Mouse (Mus musculus) heart, postnatal 0 days (tissue): Measurements from ENCODE around the gene Dnajc16. TPM values are rescaled to one million over a fixed set of nuclear protein-coding genes. Genes with fewer than 3 reads are reported as not detected.

Source experiments
- ATAC-seq: fragments of 200-750 bp; cut with Nextera tagmentation; 2 replicates; pipeline ENCODE4 v1.8.0; 2017; ENCODE audit warnings: low read depth, moderate number of reproducible peaks, moderate library complexity; ENCODE audit not compliant: insufficient read depth
- DNase-seq: peaks from one replicate; pipeline ENCODE4 v3.0.0-alpha.2; 2016; ENCODE audit warnings: low spot score
- H3K27ac ChIP-seq: fragments of 300-500 bp; sonication (generic); 2 replicates; pipeline ENCODE4 v1.5.1; 2014; ENCODE audit warnings: low read depth, mild to moderate bottlenecking
- H3K27me3 ChIP-seq: fragments of 300-500 bp; sonication (generic); 2 replicates; pipeline ENCODE4 v1.6.1; 2014; ENCODE audit warnings: low read length, mixed read lengths; ENCODE audit not compliant: control insufficient read depth, insufficient read depth
- H3K36me3 ChIP-seq: fragments of 300-500 bp; sonication (generic); replicated peaks from 2 replicates; pipeline ENCODE4 v1.6.1; 2014; ENCODE audit warnings: low read length, mixed read lengths; ENCODE audit not compliant: control insufficient read depth, insufficient read depth
- H3K4me1 ChIP-seq: fragments of 300-500 bp; sonication (generic); 2 replicates; pipeline ENCODE4 v1.6.1; 2014; ENCODE audit warnings: antibody characterized with exemption; ENCODE audit not compliant: control insufficient read depth, insufficient read depth
- H3K4me2 ChIP-seq: fragments of 300-500 bp; sonication (generic); 2 replicates; pipeline ENCODE4 v1.6.1; 2014; ENCODE audit warnings: low read depth, mild to moderate bottlenecking, low read length, moderate library complexity
- H3K4me3 ChIP-seq: fragments of 300-500 bp; sonication (generic); 2 replicates; pipeline ENCODE4 v1.5.1; 2014; ENCODE audit warnings: low read depth, low read length
- H3K9ac ChIP-seq: fragments of 300-500 bp; sonication (generic); replicated peaks from 2 replicates; pipeline ENCODE4 v1.6.1; 2014; ENCODE audit warnings: low read depth, low read length, mixed read lengths
- H3K9me3 ChIP-seq: fragments of 300-500 bp; sonication (generic); replicated peaks from 2 replicates; pipeline ENCODE4 v1.6.1; 2016; ENCODE audit warnings: low read length; ENCODE audit not compliant: control insufficient read depth
- CTCF ChIP-seq: IDR thresholded peaks from 2 replicates; pipeline ENCODE4 v1.5.1; 2016; ENCODE audit warnings: antibody characterized with exemption, control low read depth, low read depth
- EP300 ChIP-seq: IDR thresholded peaks from 2 replicates; pipeline ENCODE4 v1.6.1; 2016; ENCODE audit warnings: antibody characterized with exemption, low read depth
- WGBS: fragments of 180-500 bp; shearing (Covaris S2); extraction: QIAGEN DNeasy Blood & Tissue Kit; methylation state at CpG from one replicate; pipeline ENCODE4 v1.1.7; 2014; 5-methylcytosine and 5-hydroxymethylcytosine counted together
- polyA plus RNA-seq: library from polyadenylated mRNA; unstranded; fragments of >200 nt; fragmentation: Nextera tagmentation; extraction: Ambion mirVana; gene quantifications from 2 replicates; pipeline ENCODE4 v1.2.1, GENCODE M21; 2015
- total RNA-seq: library from RNA; depleted of rRNA; stranded (reverse); fragments of >200 nt; gene quantifications from 2 replicates; pipeline ENCODE4 v1.2.3, GENCODE M21; 2014; ENCODE audit warnings: low replicate concordance

The Dnajc16 gene
- total and polyA plus RNA-seq, 2 experiments from 2014 or later, result 4.5 to 12.3 TPM

- Histone ChIP-seq H3K9ac (no peak overlapping the region), H3K4me3 (no peak overlapping the region), H3K4me1 (peaks cover 22% of the 10 kb centered on the region), H3K36me3 (peaks cover 70% of the 10 kb centered on the region), H3K4me2 (peak overlapping the region; percentile 41), H3K9me3 (no peaks in the 10 kb centered on the region), H3K27me3 (no peaks in the 10 kb centered on the region), H3K27ac (peak overlapping the region; percentile 93)
- ATAC-seq, result peak; percentile 93
- 29% methylated on average over 19 of the region's 19 CpGs for WGBS
- DNase-seq, result peak; percentile 84
- TF ChIP-seq CTCF (no peak), EP300 (peak; percentile 68)
Measured at GRCm38 (mm10) chr4:141767353-141768036, 23.2 kb downstream of the Dnajc16 start.

GRCm38 (mm10) chr4:141766668-141767352 is 23.9 kb downstream of the Dnajc16 start:
- 0 out of 2 replicates have a peak overlapping the region, but pooled peaks have one; percentile 4 for H3K9ac ChIP-seq
- peaks cover 70% of the 10 kb centered on the region for H3K36me3 ChIP-seq
- 9% methylated on average over 19 of the region's 19 CpGs for WGBS
- H3K4me2 ChIP-seq, result peak overlapping the region; percentile 41
- DNase-seq (peak; percentile 66), ATAC-seq (peak; percentile 76)
- H3K27me3 ChIP-seq, result no peaks in the 10 kb centered on the region
- TF ChIP-seq EP300 (peak; percentile 52; the same call in 1 of the 2 replicates), CTCF (no peak)
- no peaks in the 10 kb centered on the region for H3K9me3 ChIP-seq
- H3K27ac ChIP-seq, result peak overlapping the region; percentile 93
- H3K4me3 ChIP-seq, result 0 out of 2 replicates have a peak overlapping the region, but pooled peaks have one; percentile 5
- peaks cover 22% of the 10 kb centered on the region for H3K4me1 ChIP-seq

GRCm38 (mm10) chr4:141766316-141766667 is 24.4 kb downstream of the Dnajc16 start:
- Histone ChIP-seq H3K36me3 (peaks cover 69% of the 10 kb centered on the region), H3K27me3 (no peaks in the 10 kb centered on the region), H3K4me1 (peaks cover 22% of the 10 kb centered on the region), H3K9me3 (no peaks in the 10 kb centered on the region), H3K9ac (0 out of 2 replicates have a peak overlapping the region, but pooled peaks have one; percentile 4), H3K4me2 (peak overlapping the region; percentile 41), H3K27ac (peak overlapping the region; percentile 93), H3K4me3 (0 out of 2 replicates have a peak overlapping the region, but pooled peaks have one; percentile 5)
- no peak for TF ChIP-seq EP300
- no peak for TF ChIP-seq CTCF
- ATAC-seq (no peak), DNase-seq (peak; percentile 5)
- WGBS, result 54% methylated on average over 8 of the region's 8 CpGs

GRCm38 (mm10) chr4:141765008-141765407 is 25.7 kb downstream of the Dnajc16 start:
- no peak overlapping the region for H3K4me3 ChIP-seq
- peaks cover 61% of the 10 kb centered on the region for H3K36me3 ChIP-seq
- no peak overlapping the region for H3K27ac ChIP-seq
- TF ChIP-seq EP300 (no peak), CTCF (no peak)
- H3K4me1 ChIP-seq, result peaks cover 22% of the 10 kb centered on the region
- no peak for DNase-seq
- no peaks in the 10 kb centered on the region for H3K27me3 ChIP-seq
- no peak for ATAC-seq
- H3K9me3 ChIP-seq, result no peaks in the 10 kb centered on the region
- WGBS, result 79% methylated on average over 3 of the region's 3 CpGs
- H3K4me2 ChIP-seq, result no peak overlapping the region
- no peak overlapping the region for H3K9ac ChIP-seq

GRCm38 (mm10) chr4:141763476-141763875 is 27.3 kb downstream of the Dnajc16 start:
- H3K4me1 ChIP-seq, result peaks cover 22% of the 10 kb centered on the region
- no peaks in the 10 kb centered on the region for H3K27me3 ChIP-seq
- ATAC-seq, result no peak
- H3K9me3 ChIP-seq, result no peaks in the 10 kb centered on the region
- peaks cover 46% of the 10 kb centered on the region for H3K36me3 ChIP-seq
- no peak for TF ChIP-seq EP300
- no peak for TF ChIP-seq CTCF
- no peak overlapping the region for H3K27ac ChIP-seq
- H3K4me3 ChIP-seq, result no peak overlapping the region
- DNase-seq, result no peak
- H3K9ac ChIP-seq, result no peak overlapping the region
- WGBS, result 83% methylated on average over 12 of the region's 12 CpGs
- H3K4me2 ChIP-seq, result no peak overlapping the region
